Mouse (Mus musculus) lung, embryonic 16.5 days (tissue): ENCODE data around the gene Wap. TPM values are rescaled to one million over a fixed set of nuclear protein-coding genes. Genes with fewer than 3 reads are reported as not detected.
"Not testable (repeated sequence)": the region's sequence is repeated elsewhere in the genome, so short reads cannot be mapped to it uniquely, and the experiment has no call there.

Source experiments
- ATAC-seq: fragments of 200-750 bp; cut with Nextera tagmentation; 2 replicates; pipeline ENCODE4 v1.8.0; 2017; ENCODE audit warnings: low read depth, mild to moderate bottlenecking, moderate library complexity
- H3K27ac ChIP-seq: fragments of 300-500 bp; sonication (generic); 2 replicates; pipeline ENCODE4 v1.5.1; 2014; ENCODE audit warnings: mild to moderate bottlenecking, control low read depth, low read length
- H3K27me3 ChIP-seq: fragments of 300-500 bp; sonication (generic); 2 replicates; pipeline ENCODE4 v1.6.1; 2014; ENCODE audit warnings: low read depth, low read length, mixed read lengths; ENCODE audit not compliant: control insufficient read depth, insufficient read depth
- H3K36me3 ChIP-seq: fragments of 300-500 bp; sonication (generic); 2 replicates; pipeline ENCODE4 v1.6.1; 2014; ENCODE audit warnings: low read length; ENCODE audit not compliant: control insufficient read depth, insufficient read depth
- H3K4me1 ChIP-seq: fragments of 300-500 bp; sonication (generic); replicated peaks from 2 replicates; pipeline ENCODE4 v1.6.1; 2014; ENCODE audit warnings: low read length, mixed read lengths; ENCODE audit not compliant: control insufficient read depth, insufficient read depth
- H3K4me2 ChIP-seq: fragments of 300-500 bp; sonication (generic); 2 replicates; pipeline ENCODE4 v1.6.1; 2014; ENCODE audit warnings: low read depth, low read length, control low read depth
- H3K4me3 ChIP-seq: fragments of 300-500 bp; sonication (generic); 2 replicates; pipeline ENCODE4 v1.5.1; 2014; ENCODE audit warnings: mild to moderate bottlenecking, low read length, control low read depth
- H3K9ac ChIP-seq: fragments of 300-500 bp; sonication (generic); 2 replicates; pipeline ENCODE4 v1.6.1; 2014; ENCODE audit warnings: low read length, control low read depth
- H3K9me3 ChIP-seq: fragments of 300-500 bp; sonication (generic); 2 replicates; pipeline ENCODE4 v1.6.1; 2016; ENCODE audit warnings: low read length; ENCODE audit not compliant: control insufficient read depth
- WGBS: fragments of 180-500 bp; shearing (Covaris S2); extraction: QIAGEN DNeasy Blood & Tissue Kit; methylation state at CpG from one replicate; pipeline ENCODE4 v1.1.7; 2014; 5-methylcytosine and 5-hydroxymethylcytosine counted together
- polyA plus RNA-seq: library from polyadenylated mRNA; unstranded; fragments of >200 nt; fragmentation: Nextera tagmentation; extraction: Ambion mirVana; gene quantifications from 2 replicates; pipeline ENCODE4 v1.2.1, GENCODE M21; 2015

The Wap gene
- polyA plus RNA-seq, 1 experiment from 2014 or later: not detected

DNA sequence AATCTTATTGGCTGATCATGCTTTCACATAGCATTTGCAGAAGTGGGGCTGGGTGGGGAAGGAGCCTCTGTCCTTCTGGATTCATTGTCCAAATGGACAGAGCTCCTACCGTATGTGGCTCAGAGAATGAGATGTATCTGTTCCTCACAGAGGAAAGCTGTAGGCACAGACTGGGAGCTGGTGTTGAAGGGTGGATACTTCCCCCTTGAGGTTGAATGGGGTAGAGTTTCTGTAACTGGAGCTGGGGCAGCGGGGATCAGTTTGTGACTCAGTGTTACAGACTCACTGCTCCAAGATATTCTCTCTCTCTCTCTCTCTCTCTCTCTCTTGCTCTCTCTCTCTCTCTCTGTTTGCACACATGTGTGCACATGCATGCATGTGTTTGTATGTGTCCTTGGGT lies 31.6 kb upstream of the Wap start:
- no peaks in the 10 kb centered on the region for H3K27me3 ChIP-seq
- no peaks in the 10 kb centered on the region for H3K36me3 ChIP-seq
- 57% methylated on average over 2 of the region's 2 CpGs for WGBS
- no peak overlapping the region for H3K9ac ChIP-seq
- H3K4me2 ChIP-seq: no peak overlapping the region
- no peak overlapping the region for H3K4me3 ChIP-seq
- H3K9me3 ChIP-seq: no peaks in the 10 kb centered on the region
- no peaks in the 10 kb centered on the region for H3K4me1 ChIP-seq
- ATAC-seq: no peak
- H3K27ac ChIP-seq: no peak overlapping the region

DNA sequence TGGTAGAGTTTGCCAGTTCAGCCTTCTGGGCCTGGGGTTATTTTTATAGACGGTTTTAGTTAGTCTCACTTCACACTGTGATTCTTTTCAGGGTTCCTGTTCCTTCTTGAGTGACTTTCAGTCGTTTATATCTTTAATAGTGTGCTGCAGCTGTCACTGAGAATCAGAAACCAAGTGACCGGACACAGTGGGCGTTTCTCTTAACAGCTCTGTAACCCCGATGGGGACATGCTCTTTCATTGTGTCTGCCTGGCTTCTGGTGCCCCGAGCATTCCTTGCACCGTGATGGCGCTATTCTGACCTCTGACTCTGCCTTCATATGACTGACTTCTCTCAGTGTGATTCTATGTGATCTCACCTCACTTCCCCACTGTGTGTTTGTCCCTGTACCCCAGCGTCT lies 30.6 kb upstream of the Wap start:
- ATAC-seq: no peak

DNA sequence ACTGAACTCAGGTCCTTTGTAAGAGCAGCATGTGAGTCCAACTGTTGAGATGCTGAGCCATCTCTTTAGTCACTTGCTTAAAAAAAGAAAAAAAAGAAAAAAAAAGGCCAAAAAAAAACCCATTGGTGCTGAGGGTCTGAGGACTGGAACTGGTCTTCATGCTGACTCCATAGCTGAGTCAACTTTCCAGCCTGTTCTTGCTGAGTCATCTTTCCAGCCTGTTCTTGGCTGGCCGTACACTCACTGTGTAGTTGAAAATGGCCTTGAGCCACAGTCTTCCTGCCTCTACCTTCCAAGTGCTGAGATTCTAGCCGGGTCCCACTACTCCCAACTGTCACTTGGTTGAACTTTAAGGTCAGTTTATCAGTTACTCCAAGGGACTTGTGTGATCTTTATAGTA lies 28.2 kb upstream of the Wap start:
- Histone ChIP-seq H3K4me3 (no peak overlapping the region), H3K9me3 (no peaks in the 10 kb centered on the region), H3K4me2 (no peak overlapping the region), H3K4me1 (no peaks in the 10 kb centered on the region), H3K27ac (no peak overlapping the region), H3K9ac (no peak overlapping the region), H3K36me3 (no peaks in the 10 kb centered on the region), H3K27me3 (no peaks in the 10 kb centered on the region)
- no peak for ATAC-seq
- WGBS: 59% methylated on average over 2 of the region's 2 CpGs

More for the DNA sequence above, 30.6 kb upstream of the Wap start:
- Histone ChIP-seq H3K4me3 (no peak overlapping the region), H3K4me1 (no peaks in the 10 kb centered on the region), H3K27ac (no peak overlapping the region), H3K36me3 (no peaks in the 10 kb centered on the region), H3K27me3 (no peaks in the 10 kb centered on the region), H3K4me2 (no peak overlapping the region), H3K9me3 (no peaks in the 10 kb centered on the region), H3K9ac (no peak overlapping the region)
- 59% methylated on average over 9 of the region's 9 CpGs for WGBS

DNA sequence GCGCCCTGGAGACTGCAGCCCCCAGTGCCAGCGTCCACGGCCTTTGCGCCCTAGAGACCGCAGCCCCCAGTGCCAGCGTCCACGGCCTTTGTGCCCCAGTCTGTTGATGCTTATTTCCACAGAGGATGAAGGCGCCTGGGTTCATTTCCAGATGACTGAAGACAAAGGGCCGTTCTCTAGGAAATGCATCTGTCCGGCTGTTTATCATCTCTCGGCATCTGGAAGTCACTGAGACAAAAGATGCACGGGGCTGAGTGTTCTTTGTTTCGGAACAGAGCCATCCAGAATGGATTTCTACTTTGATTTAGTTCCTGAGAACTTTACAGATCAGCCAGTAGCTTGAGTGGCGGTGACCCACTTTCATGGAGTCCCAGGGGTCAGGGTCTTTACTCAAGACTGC lies 22.8 kb upstream of the Wap start:
- ATAC-seq: no peak
- Histone ChIP-seq H3K9me3 (no peaks in the 10 kb centered on the region), H3K4me3 (no peak overlapping the region), H3K9ac (no peak overlapping the region), H3K27ac (no peak overlapping the region), H3K36me3 (no peaks in the 10 kb centered on the region), H3K27me3 (no peaks in the 10 kb centered on the region), H3K4me2 (no peak overlapping the region), H3K4me1 (no peaks in the 10 kb centered on the region)
- 73% methylated on average over 14 of the region's 14 CpGs for WGBS

DNA sequence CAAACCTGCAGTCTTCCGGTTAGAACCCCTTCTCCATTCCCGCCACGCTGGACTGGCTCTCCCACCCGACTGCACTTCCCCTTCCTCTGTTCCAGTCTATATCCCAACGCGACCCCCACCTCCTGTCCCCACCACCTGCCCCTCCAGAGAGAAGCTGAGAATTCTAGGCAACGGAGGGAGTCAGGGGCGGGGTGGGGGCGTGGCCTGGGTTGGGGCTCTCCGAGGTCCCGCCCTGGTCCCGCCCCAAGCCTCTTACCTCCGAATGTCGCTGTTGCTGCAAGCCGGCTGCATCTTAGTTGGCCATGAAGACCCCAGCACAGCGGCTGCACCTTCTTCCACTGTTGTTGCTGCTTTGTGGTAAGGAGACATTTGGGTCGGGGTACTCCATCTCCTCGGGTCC lies 19.8 kb upstream of the Wap start, which contains the start of gene Ramp3:
Gene Ramp3 (plus strand): TSS at position 251 of the 400 bp plus-strand sequence.
- under 1% methylated on average over 18 of the region's 18 CpGs for WGBS
- Histone ChIP-seq H3K9ac (peak within 1 kb of the TSS; percentile 46), H3K36me3 (no peaks in the 10 kb centered on the region), H3K9me3 (no peaks in the 10 kb centered on the region), H3K27ac (no peak within 1 kb of the TSS), H3K4me1 (no peaks in the 10 kb centered on the region), H3K27me3 (no peaks in the 10 kb centered on the region; the same call in 1 of the 2 replicates), H3K4me2 (peak within 1 kb of the TSS; percentile 67), H3K4me3 (peak within 1 kb of the TSS; percentile 45)
- peak; percentile 62; the same call in 1 of the 2 replicates for ATAC-seq

DNA sequence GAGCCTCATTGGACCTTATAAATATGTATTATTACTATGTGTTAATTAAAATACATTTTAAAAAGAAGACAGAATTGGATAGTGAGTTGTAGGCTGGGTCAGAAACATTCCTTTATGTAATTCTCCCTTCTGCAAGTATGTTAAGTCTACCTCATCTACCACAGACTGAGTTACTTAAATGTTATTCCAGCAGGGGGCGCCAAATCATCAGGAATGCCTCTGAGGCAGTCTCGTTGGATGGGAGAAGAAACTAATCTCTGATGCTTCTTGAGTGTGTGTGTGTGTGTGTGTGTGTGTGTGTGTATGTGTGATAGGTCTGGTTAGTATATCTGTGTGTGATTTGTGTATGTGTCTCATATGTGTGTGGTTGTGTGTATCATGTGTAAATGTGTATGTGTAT lies 16.5 kb upstream of the Wap start:
- 0% methylated on average over 2 of the region's 2 CpGs for WGBS
- H3K4me2 ChIP-seq: no peak overlapping the region

DNA sequence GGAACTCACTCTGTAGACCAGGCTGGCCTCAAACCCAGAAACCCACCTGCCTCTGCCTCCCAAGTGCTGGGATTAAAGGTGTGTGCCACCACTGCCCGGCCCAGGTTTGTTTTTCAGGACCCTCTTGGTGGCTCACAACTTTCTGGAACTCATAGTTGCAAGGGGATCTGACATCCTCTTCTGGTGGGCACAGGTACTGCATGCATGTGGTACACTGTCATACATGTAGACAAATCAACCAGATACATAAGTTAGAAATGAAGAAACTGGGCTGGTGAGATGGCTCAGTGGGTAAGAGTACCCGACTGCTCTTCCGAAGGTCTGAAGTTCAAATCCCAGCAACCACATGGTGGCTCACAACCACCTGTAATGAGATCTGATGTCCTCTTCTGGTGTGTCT lies 14.5 kb upstream of the Wap start:
- H3K9ac ChIP-seq, H3K4me1 ChIP-seq, H3K27me3 ChIP-seq, H3K27ac ChIP-seq, H3K9me3 ChIP-seq, H3K4me2 ChIP-seq, H3K4me3 ChIP-seq, H3K36me3 ChIP-seq, ATAC-seq: not testable (repeated sequence)
- whole genome bisulfite sequencing: 76% methylated on average over 3 of the region's 3 CpGs

More for the DNA sequence above, 16.5 kb upstream of the Wap start:
- Histone ChIP-seq H3K9ac (no peak overlapping the region), H3K4me1 (no peaks in the 10 kb centered on the region), H3K27me3 (no peaks in the 10 kb centered on the region; the same call in 1 of the 2 replicates), H3K27ac (no peak overlapping the region), H3K9me3 (no peaks in the 10 kb centered on the region), H3K4me3 (no peak overlapping the region), H3K36me3 (no peaks in the 10 kb centered on the region)
- ATAC-seq: peak; percentile 39; the same call in 1 of the 2 replicates

DNA sequence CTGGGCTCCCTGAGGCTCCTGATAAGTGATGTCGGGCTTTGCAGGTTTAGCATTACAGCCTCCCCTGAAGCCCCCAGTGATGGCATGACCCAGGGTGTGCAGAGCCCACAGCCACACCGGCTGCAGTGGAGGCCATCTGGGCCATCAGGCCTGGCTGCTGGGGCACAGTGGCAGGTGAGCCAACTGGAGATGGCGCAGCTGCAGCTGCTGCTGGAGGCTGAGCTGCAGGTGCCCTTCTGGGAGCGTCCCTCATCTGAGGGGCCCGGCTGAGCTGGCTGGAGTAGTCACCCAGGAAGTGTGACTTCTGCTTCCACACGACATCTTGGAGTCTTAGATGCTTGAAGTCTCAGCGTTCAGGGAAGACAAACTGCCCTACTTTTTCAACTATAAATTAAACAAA lies 12.1 kb upstream of the Wap start:
- no peak for ATAC-seq
- Histone ChIP-seq H3K4me1 (no peaks in the 10 kb centered on the region), H3K27me3 (no peaks in the 10 kb centered on the region; the same call in 1 of the 2 replicates), H3K36me3 (no peaks in the 10 kb centered on the region), H3K4me3 (no peak overlapping the region), H3K4me2 (no peak overlapping the region), H3K9me3 (no peaks in the 10 kb centered on the region), H3K27ac (no peak overlapping the region), H3K9ac (no peak overlapping the region)
- 53% methylated on average over 7 of the region's 7 CpGs for WGBS

DNA sequence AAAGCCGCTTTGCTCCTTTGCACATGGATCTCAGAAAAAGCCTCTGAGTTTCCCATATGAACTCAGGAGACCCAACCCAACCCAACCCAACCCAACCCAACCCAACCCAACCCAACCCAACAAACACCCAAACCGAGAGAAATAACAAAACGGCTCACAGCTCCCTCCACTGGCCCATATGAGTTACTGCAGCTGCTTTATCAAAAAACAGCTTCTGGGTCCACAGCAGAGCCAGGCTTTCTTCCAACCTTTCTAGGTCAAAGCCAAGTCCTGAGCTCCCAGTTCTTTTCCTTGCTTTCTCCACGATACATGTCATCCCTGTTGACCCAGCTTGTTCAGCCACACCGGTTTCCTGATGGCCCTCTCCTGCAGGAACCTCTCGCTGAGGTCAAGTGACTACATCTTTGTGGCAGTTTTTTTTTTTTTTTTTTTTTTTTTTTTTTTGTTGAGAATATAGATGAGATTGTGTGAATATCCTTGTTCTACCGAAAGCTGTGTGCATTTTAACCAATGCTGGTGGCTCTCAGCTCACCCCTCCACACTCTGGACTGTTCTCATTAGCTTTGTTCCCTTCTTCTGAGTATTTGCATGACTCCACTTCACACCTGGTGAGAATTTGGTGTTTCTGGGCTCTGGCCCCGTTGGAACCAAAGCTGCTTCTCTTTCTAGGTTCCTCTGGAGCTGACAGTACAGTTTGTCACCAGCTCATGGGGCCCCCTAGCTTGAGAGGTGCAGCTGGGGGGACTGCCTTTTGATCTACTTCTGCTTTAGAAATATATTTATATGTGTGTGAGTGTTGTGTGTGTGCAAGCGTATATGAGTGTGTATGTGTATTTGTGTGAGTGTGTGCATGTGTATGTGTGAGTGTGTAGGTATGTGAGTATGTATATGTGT lies 9.6 kb upstream of the Wap start:
- Histone ChIP-seq H3K4me3 (no peak overlapping the region), H3K36me3 (no peaks in the 10 kb centered on the region), H3K9ac (no peak overlapping the region), H3K4me1 (no peaks in the 10 kb centered on the region), H3K27me3 (no peaks in the 10 kb centered on the region), H3K4me2 (no peak overlapping the region), H3K27ac (no peak overlapping the region), H3K9me3 (no peaks in the 10 kb centered on the region)
- no peak for ATAC-seq
- WGBS: 45% methylated on average over 9 of the region's 9 CpGs
